Mouse (Mus musculus): ENCODE measurements around the gene Arrdc4.

Arrdc4 gene

GRCm38 (mm10) chr7:68748761-68749635 lies at the start of gene Arrdc4:
Arrdc4 (minus strand) TSS chr7:68749241.
- peak; percentile 96 to 100 for DNase-seq (ENCODE audit: low spot score in 2 of 2)

GRCm38 (mm10) chr7:68795578-68795977 lies 46.5 kb upstream of the Arrdc4 start:
- no peak for DNase-seq (ENCODE audit: low spot score in 2 of 2)

- no peak for DNase-seq (ENCODE audit: low spot score in 2 of 2)
These were observed 39.7 kb upstream of the Arrdc4 start for GRCm38 (mm10) chr7:68788711-68789110.

- DNase-seq (ENCODE audit: low spot score in 2 of 2): no peak
These were observed 22.7 kb upstream of the Arrdc4 start for GRCm38 (mm10) chr7:68771757-68772094.

GRCm38 (mm10) chr7:68770894-68771756 lies 22.1 kb upstream of the Arrdc4 start:
- no peak for DNase-seq (ENCODE audit: low spot score in 2 of 2)

- no peak for DNase-seq (ENCODE audit: low spot score in 2 of 2)
These were observed 16.9 kb upstream of the Arrdc4 start for GRCm38 (mm10) chr7:68765926-68766325.

GRCm38 (mm10) chr7:68759148-68759724 lies 10.2 kb upstream of the Arrdc4 start:
- DNase-seq (ENCODE audit: low spot score in 2 of 2): no peak

GRCm38 (mm10) chr7:68756656-68757204 lies 7.7 kb upstream of the Arrdc4 start:
- DNase-seq (ENCODE audit: low spot score in 2 of 2): no peak

GRCm38 (mm10) chr7:68749919-68750318 lies 878 bp upstream of the Arrdc4 start:
- DNase-seq (ENCODE audit: low spot score in 2 of 2): no peak

- DNase-seq (ENCODE audit: low spot score in 2 of 2): no peak
These were observed 680 bp downstream of the Arrdc4 start for GRCm38 (mm10) chr7:68748361-68748760.

GRCm38 (mm10) chr7:68744616-68745015 lies 4.4 kb downstream of the Arrdc4 start:
- DNase-seq (ENCODE audit: low spot score in 2 of 2): no peak

GRCm38 (mm10) chr7:68744206-68744605 lies 4.8 kb downstream of the Arrdc4 start:
- no peak for DNase-seq (ENCODE audit: low spot score in 2 of 2)

- no peak for DNase-seq (ENCODE audit: low spot score in 2 of 2)
These were observed 8.3 kb downstream of the Arrdc4 start for GRCm38 (mm10) chr7:68740763-68741162.

- no peak for DNase-seq (ENCODE audit: low spot score in 2 of 2)
These were observed 10.2 kb downstream of the Arrdc4 start for GRCm38 (mm10) chr7:68738676-68739399.

GRCm38 (mm10) chr7:68726380-68726779 lies 22.7 kb downstream of the Arrdc4 start:
- peak in 1 of 2 experiments; percentile 35 for DNase-seq (ENCODE audit: low spot score in 2 of 2)

GRCm38 (mm10) chr7:68724711-68725110 lies 24.3 kb downstream of the Arrdc4 start:
- no peak for DNase-seq (ENCODE audit: low spot score in 2 of 2)

- DNase-seq (ENCODE audit: low spot score in 2 of 2): no peak
These were observed 27.5 kb downstream of the Arrdc4 start for GRCm38 (mm10) chr7:68721520-68721919.

- no peak for DNase-seq (ENCODE audit: low spot score in 2 of 2)
These were observed 31.1 kb downstream of the Arrdc4 start for GRCm38 (mm10) chr7:68717988-68718387.

- DNase-seq (ENCODE audit: low spot score in 2 of 2): peak; percentile 38 to 44
These were observed 31.5 kb downstream of the Arrdc4 start for GRCm38 (mm10) chr7:68717498-68717897.

- no peak for DNase-seq (ENCODE audit: low spot score in 2 of 2)
These were observed 32.1 kb downstream of the Arrdc4 start for GRCm38 (mm10) chr7:68716926-68717325.

GRCm38 (mm10) chr7:68712928-68713327 lies 36.1 kb downstream of the Arrdc4 start:
- no peak for DNase-seq (ENCODE audit: low spot score in 2 of 2)

Measured in urinary bladder, adult 18-20 months (tissue).